Mouse (Mus musculus) lung, postnatal 4 days (tissue): ENCODE results near the gene Pitpnm3.

Experiments
- DNase-seq, 2 experiments: peaks; one replicate each; pipeline ENCODE4 v3.0.0; 2021

Pitpnm3 gene

DNA sequence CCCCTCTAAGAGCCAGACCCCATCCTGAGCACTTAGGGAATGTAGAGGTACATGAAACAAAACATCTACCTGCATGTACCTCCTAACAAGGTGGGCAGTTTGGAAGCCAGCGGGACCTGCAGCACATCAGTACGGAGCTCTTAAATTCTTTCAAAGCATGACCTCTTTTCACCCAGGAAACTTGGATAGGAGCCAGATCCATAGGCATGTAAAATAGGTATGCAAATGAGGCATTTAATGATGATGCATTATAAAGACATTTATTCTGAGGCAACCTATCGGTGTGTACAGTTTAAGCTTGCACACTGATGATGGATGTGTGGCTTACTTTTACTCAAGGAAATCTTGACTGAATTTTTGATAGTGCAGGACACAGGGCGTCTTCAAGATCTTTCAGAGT is 120.9 kb downstream of the Pitpnm3 start:
- DNase-seq: no peak

DNA sequence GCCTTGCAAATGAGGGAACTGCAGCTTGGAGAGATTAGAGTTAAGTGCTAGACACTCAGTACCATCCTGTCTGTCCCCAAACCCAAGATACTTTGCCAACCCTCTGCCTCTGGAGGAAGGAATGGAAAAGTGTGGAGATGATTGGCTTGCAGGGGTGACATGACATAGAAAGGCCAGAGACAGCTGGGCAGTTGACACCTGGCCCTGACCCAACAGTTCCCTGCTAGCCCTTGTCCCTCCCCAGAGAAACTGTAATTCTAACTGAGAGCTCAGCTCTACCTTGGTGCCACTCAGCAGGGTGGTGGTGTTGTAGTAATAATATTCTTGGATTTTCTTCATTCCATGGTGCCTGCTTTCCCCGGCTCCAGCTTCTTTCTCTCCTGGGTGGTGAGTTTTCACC is 123.6 kb downstream of the Pitpnm3 start:
- DNase-seq: no peak

DNA sequence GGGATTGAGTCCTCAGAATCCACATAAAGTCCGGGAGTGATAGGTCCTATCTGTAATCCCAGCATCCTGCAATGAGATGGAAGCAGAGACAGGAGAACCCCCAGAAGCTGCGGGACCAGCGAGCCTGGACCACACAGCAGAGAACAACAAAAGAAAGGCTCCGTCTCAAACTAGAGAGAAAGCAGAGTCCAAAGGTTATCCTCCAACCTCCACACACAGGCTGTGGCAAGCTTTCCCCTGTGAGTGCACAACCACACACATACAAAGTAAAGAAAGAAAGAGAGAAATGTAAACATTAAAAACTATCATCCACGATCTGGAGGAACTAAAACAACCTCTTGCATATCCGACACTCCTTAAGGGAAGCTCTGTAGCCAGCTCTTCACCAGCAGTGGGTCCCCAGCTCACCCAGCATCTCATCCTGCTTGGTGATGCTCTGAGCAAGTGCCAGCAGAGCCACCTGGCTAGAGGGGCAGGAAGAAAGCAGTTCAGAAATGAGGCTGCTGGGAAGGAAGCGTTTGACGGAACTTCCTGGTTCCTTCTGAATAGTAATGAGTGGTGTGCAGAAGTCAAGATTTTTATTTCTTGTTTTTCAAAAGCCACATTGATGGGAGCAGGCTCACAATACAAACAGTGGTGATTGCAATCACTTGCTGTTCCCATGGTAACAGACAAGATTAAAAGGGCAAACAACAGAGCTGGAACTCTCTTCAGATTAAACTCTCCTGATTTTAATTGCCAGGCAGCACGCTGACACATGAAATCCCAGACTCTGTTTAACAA is 124.4 kb downstream of the Pitpnm3 start:
- DNase-seq: no peak

GRCm38 (mm10) chr11:72010367-72010766 is 125.2 kb downstream of the Pitpnm3 start:
- DNase-seq: no peak

GRCm38 (mm10) chr11:72005547-72005946 is 130.0 kb downstream of the Pitpnm3 start:
- no peak for DNase-seq

DNA sequence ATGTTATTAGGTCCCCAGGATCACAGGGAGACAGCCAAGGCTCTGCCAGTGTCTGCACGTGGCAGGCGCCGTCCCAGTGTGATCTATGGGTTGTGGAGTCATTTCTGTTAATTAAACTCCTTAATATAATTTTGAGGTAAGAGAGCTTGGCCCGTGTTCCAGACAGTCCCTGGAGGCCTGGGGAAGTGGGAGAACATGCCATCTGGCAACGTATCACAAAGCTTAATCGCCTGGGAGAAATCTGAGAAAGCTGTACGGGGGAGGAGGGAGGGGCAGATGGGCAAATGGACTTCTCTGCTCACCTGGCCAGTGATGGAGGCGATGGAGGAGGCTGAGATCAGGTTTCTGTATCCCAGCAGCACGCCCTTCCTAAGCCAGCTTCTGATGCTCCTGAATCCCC is 132.4 kb downstream of the Pitpnm3 start:
- no peak for DNase-seq

DNA sequence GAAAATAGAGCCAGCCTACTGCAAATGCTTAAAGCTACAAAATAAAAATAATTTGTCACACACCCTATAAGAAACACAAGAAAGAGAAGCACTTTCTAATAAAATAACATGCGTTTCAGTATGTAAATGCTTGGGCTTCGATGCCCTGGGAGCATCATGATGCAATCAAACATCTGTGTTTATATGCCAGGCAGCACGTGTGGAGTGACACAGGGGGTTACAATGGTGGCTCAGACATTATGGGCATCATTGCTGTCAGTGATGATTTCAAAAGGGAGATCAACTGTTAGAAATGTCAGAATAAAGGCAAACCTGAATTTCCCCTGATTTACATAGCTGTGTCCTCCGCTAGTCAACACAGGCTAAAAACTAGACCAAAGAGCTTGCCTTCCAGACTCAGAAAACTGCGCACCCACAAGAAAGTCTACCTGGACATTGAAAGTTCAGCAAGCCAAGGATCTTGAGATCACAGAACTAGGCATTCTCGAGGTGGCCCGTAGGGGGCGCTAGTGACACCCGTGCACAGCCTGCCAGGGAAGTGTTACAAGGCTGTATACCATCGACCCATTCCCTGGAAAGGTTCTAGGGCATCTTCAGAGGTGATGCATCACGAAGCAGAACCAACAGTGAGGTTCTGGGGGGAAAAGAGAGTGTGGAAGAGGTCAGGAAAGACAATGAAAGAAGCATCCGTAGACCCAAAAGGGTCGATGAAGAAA is 133.3 kb downstream of the Pitpnm3 start:
- DNase-seq: peak in 1 of 2 experiments; percentile 46

- DNase-seq: no peak
These were observed 135.4 kb downstream of the Pitpnm3 start for GRCm38 (mm10) chr11:72000194-72000593.
